Mouse (Mus musculus): Measurements from ENCODE around the gene Tmem8. TPM values are rescaled to one million over a fixed set of nuclear protein-coding genes. Genes with fewer than 3 reads are reported as not detected.
"Not testable (repeated sequence)": the region's sequence is repeated elsewhere in the genome, so short reads cannot be mapped to it uniquely, and the experiment has no call there.

The Tmem8 gene
- polyA plus RNA-seq, 1 experiment, result 67.5 TPM

DNA sequence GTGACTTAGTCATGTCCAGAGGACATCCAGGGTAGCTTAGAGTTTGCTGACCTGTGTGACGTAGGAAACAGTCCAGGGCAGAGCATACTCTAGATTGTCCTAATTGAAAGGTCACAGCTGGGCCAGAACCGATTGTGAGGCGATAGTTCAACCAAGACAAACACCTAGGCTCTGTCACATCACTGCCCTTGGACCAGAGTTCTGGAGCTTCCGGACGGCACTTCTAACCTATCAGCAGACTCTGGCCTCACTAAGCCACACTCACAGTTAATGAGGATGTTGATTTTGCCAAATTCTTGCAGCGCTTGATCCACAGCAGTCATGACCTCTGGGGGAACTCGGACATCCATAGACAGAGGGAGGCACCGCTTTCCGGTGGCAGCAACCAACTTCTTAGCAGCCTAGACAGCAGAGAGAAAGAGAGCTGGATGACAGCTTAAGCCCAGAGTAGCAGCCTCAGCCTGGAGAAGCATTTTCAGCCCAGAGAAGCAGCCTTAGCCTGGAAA is 26.0 kb upstream of the Tmem8 start:
- TF ChIP-seq CTCF (IDR thresholded peaks at IDR 0.05; ENCODE audit: low read depth, low read length) (no peak), POLR2A (IDR thresholded peaks at IDR 0.05; ENCODE audit: borderline replicate concordance, low read depth, low read length) (no peak)
- no peak overlapping the region for H3K4me3 ChIP-seq (ENCODE audit: insufficient read depth, low read length)
- no peak overlapping the region for H3K27ac ChIP-seq (ENCODE audit: insufficient read depth, low read depth, low read length)
- no peaks in the 10 kb centered on the region for H3K4me1 ChIP-seq (ENCODE audit: control insufficient read depth, insufficient read depth, low read length)

DNA sequence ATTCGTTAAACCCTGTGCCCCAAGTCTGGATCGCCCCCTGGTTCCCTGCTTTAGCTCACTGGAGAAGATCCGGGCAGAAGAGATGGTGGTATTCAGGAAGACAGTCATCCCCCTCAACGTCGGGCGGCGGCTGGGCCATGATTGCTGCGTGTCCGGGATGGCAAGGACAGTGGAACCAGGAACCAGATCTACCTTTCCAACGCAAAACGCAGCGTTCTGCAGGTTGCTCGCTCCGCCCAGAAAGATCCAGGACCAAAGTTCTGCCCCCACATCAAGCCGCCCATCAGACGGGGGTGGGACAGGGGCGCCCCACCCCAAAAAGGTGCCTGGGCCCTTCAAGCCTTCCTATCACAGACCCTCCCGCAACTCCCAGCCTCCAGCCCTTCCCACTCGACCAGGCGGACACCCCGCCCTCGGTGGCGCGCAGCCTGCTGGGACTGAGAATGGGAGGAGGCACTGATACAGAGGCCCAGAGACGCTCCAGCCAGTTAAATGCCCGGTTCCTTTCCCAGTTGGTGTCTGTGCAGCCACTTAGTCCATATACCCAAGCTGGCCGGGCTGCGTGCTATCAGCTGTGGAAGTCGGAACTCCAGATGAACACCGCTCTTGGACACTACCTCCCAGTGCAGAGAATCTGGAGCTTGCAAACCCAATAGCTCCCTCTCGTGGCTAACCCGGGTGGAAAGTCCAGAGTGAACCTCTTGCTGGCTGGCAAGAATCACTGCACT is 23.0 kb upstream of the Tmem8 start, which contains the start of gene Decr2:
Gene Decr2 (minus strand): TSS at position 433 of the 728 bp plus-strand sequence.
- H3K4me3 ChIP-seq (ENCODE audit: insufficient read depth, low read length), result peak within 1 kb of the TSS; percentile 95
- TF ChIP-seq POLR2A (IDR thresholded peaks at IDR 0.05; ENCODE audit: borderline replicate concordance, low read depth, low read length), result 0 out of 2 replicates have a peak, but pooled peaks have one; percentile 18
- peak; percentile 94 for TF ChIP-seq CTCF (IDR thresholded peaks at IDR 0.05; ENCODE audit: low read depth, low read length)
- H3K27ac ChIP-seq (ENCODE audit: insufficient read depth, low read depth, low read length), result peak within 1 kb of the TSS; percentile 53
- H3K4me1 ChIP-seq (ENCODE audit: control insufficient read depth, insufficient read depth, low read length), result peaks cover 3% of the 10 kb centered on the region; the same call in 1 of the 2 replicates

DNA sequence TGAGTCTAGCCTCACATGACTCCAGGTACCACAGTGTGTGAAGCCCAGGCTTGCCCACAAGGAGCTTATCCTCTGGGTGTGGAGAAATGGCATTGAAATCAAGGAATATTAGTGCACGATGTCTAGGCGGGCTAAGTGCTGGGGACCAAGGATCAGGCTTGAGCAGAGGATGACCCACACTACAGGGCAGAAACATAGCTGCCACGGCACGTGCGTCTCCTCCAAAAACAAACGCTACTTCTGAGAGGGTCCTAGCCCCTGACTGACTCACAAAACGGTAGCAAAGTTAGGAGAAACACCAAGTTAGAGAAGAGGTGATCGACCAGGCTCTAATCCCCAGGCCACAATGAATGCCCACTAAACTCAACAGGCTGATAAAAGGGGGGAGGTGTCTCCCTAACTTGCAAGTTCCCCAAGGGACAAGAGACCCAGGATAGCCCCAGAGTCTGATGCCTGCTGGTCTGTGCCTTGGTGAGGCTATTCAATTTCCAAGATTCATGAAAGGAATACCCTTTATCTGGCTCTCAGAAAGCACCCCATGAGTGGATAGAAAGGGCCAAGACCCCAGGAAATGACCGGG is 18.5 kb upstream of the Tmem8 start:
- peaks cover 5% of the 10 kb centered on the region for H3K4me1 ChIP-seq (ENCODE audit: control insufficient read depth, insufficient read depth, low read length)
- TF ChIP-seq CTCF (IDR thresholded peaks at IDR 0.05; ENCODE audit: low read depth, low read length), result no peak
- TF ChIP-seq POLR2A (IDR thresholded peaks at IDR 0.05; ENCODE audit: borderline replicate concordance, low read depth, low read length), result no peak
- H3K4me3 ChIP-seq (ENCODE audit: insufficient read depth, low read length), result peak overlapping the region; percentile 67
- peak overlapping the region; percentile 40; the same call in 1 of the 2 replicates for H3K27ac ChIP-seq (ENCODE audit: insufficient read depth, low read depth, low read length)

DNA sequence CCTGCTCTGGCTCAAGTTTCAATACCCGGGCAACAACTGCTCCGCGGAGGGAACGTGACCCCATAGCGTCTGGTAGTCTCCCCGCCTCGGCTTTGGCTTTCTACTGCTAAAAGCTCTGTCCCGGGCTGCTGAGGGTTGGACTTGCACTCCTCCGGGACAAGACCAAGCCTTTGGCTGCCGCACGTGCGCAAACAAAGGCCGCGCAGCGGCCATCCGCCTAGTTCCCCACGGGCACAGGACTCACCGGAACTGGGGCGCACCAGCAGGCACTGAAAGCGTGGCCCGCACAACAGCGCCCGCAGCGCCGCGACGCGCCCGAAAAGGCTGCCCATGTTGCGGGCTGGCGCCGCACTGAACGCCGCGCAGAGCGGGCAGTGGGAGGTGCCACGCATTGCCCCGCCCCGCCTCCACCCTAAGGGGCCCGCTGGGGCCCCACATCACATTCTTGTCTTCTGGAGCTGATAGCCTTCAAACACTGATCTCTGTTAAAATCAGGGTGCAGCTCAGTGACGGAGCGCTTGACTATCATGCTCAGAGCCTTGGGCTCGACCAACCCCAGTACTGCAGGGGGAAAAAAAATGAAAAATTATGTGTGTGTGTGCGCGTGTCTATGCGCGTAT is 17.9 kb upstream of the Tmem8 start, which contains the start of gene Nme4:
Gene Nme4 (minus strand): TSS at position 482 of the 620 bp plus-strand sequence.
- Histone ChIP-seq H3K4me3 (ENCODE audit: insufficient read depth, low read length) (peak within 1 kb of the TSS; percentile 67), H3K4me1 (ENCODE audit: control insufficient read depth, insufficient read depth, low read length) (peaks cover 5% of the 10 kb centered on the region), H3K27ac (ENCODE audit: insufficient read depth, low read depth, low read length) (peak within 1 kb of the TSS; percentile 40)
- TF ChIP-seq POLR2A (IDR thresholded peaks at IDR 0.05; ENCODE audit: borderline replicate concordance, low read depth, low read length), result no peak
- no peak for TF ChIP-seq CTCF (IDR thresholded peaks at IDR 0.05; ENCODE audit: low read depth, low read length)

DNA sequence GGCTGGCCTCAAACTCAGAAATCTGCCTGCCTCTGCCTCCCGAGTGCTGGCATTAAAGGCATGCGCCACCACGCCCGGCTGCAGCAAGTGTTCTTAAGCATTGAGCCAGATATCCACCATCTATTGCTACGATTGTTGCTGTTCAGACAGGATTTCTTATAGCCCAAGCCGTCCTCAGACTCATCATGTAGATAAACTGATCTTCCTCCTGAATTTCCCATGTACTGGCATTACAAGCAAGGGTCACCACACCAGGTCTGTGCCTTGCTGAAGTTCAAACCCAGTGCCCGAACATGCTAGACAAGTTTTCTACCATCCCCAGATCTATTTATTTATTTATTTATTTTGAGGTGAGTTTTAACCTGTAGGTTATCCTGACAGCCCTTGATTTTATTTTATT is 14.6 kb upstream of the Tmem8 start:
- Histone ChIP-seq H3K27ac (ENCODE audit: insufficient read depth, low read depth, low read length) (no peak overlapping the region), H3K4me3 (ENCODE audit: insufficient read depth, low read length) (no peak overlapping the region), H3K4me1 (ENCODE audit: control insufficient read depth, insufficient read depth, low read length) (peaks cover 28% of the 10 kb centered on the region)
- TF ChIP-seq CTCF (IDR thresholded peaks at IDR 0.05; ENCODE audit: low read depth, low read length) (no peak), POLR2A (IDR thresholded peaks at IDR 0.05; ENCODE audit: borderline replicate concordance, low read depth, low read length) (no peak)

DNA sequence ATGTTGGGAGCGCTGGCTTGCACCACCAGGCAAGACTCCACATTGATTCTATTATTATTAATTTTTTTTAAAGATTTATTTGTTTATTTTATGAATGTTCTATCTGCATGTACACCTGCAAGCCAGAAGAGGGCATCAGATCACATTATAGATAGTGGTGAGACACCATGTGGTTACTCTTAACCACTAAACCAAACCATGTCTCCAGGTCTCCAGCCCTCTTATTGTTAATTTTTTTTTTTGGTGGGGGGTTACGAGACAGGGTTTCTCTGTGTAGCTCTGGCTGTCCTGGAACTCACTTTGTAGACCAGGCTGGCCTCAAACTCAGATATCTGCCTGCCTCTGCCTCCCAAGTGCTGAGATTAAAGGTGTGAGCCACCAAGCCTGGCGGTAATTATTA is 13.8 kb upstream of the Tmem8 start:
- not testable (repeated sequence) for H3K27ac ChIP-seq (ENCODE audit: insufficient read depth, low read depth, low read length); H3K4me3 ChIP-seq (ENCODE audit: insufficient read depth, low read length)
- peaks cover 32% of the 10 kb centered on the region for H3K4me1 ChIP-seq (ENCODE audit: control insufficient read depth, insufficient read depth, low read length)

DNA sequence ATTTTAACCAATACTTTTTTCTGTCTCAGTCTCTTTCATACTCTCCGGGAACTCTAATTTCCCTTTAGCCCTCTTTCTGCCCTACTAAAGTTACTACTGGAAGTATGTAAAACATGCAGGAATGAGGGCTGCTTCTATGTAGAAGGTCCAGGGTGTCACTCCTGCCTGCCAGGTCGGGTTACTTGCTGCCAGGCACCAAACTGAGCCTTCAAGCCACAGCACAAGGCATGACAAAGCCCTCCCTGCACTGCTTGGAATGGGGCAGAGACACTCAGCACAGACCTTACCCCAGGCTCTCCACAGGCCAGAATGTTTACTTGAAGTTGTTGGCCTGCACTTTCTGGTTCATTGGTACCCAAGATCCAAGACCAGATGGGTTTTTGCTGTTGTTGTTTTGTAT is 12.9 kb upstream of the Tmem8 start:
- Histone ChIP-seq H3K4me1 (ENCODE audit: control insufficient read depth, insufficient read depth, low read length) (peaks cover 32% of the 10 kb centered on the region), H3K27ac (ENCODE audit: insufficient read depth, low read depth, low read length) (no peak overlapping the region), H3K4me3 (ENCODE audit: insufficient read depth, low read length) (no peak overlapping the region)
- TF ChIP-seq POLR2A (IDR thresholded peaks at IDR 0.05; ENCODE audit: borderline replicate concordance, low read depth, low read length), result no peak
- TF ChIP-seq CTCF (IDR thresholded peaks at IDR 0.05; ENCODE audit: low read depth, low read length), result no peak

DNA sequence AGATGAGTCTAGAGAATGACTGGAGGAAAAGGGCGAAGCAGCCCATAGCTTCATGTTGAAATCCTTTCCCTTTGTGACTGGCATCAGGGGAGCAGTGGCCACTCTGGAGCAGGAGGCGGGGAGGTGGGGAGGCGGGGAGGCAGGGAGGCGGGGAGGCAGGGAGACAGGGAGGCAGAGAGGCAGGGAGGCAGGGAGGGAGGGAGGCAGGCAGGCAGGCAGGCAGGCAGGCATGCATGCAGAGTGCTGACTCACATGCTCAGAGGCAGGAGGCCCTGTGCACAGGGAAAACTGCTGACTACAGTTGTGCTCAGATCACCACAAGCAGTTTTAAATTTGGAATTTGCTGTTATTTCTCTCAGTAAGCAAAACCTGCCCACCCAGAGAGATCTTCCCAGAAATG is 11.6 kb upstream of the Tmem8 start:
- H3K4me3 ChIP-seq (ENCODE audit: insufficient read depth, low read length), result no peak overlapping the region

DNA sequence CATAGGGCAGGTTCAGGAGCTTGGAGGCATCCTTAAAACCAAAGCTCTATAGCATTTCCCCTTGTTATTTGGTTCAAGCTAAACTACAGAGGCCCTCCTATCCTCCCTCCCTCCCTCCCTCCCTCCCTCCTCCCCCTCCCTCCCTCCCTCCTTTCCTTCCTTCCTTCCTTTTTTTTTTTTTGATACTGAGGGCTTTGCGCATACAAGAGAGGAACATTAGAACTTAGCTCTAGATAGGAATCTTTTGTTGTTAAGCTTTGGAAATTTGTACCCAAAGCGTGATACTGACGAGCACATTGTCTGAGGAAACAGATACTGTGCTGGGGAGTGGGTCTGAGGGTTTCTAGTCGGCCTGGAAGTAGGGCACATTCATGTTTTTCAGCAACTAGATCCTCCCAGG is 7.5 kb upstream of the Tmem8 start:
- peaks cover 43% of the 10 kb centered on the region for H3K4me1 ChIP-seq (ENCODE audit: control insufficient read depth, insufficient read depth, low read length)
- H3K27ac ChIP-seq (ENCODE audit: insufficient read depth, low read depth, low read length), result peak overlapping the region; percentile 62
- H3K4me3 ChIP-seq (ENCODE audit: insufficient read depth, low read length), result no peak overlapping the region
- TF ChIP-seq CTCF (IDR thresholded peaks at IDR 0.05; ENCODE audit: low read depth, low read length) (no peak), POLR2A (IDR thresholded peaks at IDR 0.05; ENCODE audit: borderline replicate concordance, low read depth, low read length) (no peak)

More for the DNA sequence above, 11.6 kb upstream of the Tmem8 start:
- Histone ChIP-seq H3K27ac (ENCODE audit: insufficient read depth, low read depth, low read length) (peak overlapping the region; percentile 93), H3K4me1 (ENCODE audit: control insufficient read depth, insufficient read depth, low read length) (peaks cover 38% of the 10 kb centered on the region)
- TF ChIP-seq CTCF (IDR thresholded peaks at IDR 0.05; ENCODE audit: low read depth, low read length) (no peak), POLR2A (IDR thresholded peaks at IDR 0.05; ENCODE audit: borderline replicate concordance, low read depth, low read length) (no peak)

DNA sequence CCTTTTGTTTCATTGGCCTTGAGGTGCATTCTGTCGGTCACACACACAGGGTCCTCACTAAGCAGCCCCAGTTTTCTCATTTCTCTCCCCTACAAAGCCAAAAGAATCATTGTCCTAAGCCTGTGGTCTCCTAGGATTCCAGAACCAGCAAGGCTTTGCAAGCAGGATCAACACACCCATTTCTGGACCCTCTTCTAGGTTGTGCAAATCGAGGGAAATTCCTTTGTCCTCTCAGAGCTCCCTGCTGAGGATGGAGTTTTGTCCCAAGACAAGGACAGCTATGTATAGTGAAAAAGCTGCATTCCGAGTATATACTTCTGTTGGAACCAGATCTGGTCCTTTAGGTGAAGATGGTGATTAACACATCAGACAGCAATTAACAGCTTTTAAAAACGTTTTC is 2.9 kb upstream of the Tmem8 start:
- TF ChIP-seq POLR2A (IDR thresholded peaks at IDR 0.05; ENCODE audit: borderline replicate concordance, low read depth, low read length) (no peak), CTCF (IDR thresholded peaks at IDR 0.05; ENCODE audit: low read depth, low read length) (no peak)
- Histone ChIP-seq H3K4me1 (ENCODE audit: control insufficient read depth, insufficient read depth, low read length) (peaks cover 16% of the 10 kb centered on the region), H3K4me3 (ENCODE audit: insufficient read depth, low read length) (no peak overlapping the region), H3K27ac (ENCODE audit: insufficient read depth, low read depth, low read length) (no peak overlapping the region)
